Mouse (Mus musculus) effector memory CD4-positive, alpha-beta T cell, adult 7 months (primary cell): Measurements from ENCODE around the gene Gm13084. TPM values are rescaled to one million over a fixed set of nuclear protein-coding genes. Genes with fewer than 3 reads are reported as not detected.

Source experiments
- polyA plus RNA-seq: library from polyadenylated mRNA; unstranded; fragments of 100-300 nt; shearing (Covaris generic); gene quantifications from one replicate; pipeline ENCODE4 v1.2.1, GENCODE M21; 2017

Gm13084 gene
- not detected for polyA plus RNA-seq

GRCm38 (mm10) chr4:143815993-143816392 lies at the start of gene Gm13084:
Gene Gm13084, minus strand, starts transcription at chr4:143816093.

GRCm38 (mm10) chr4:143846197-143846596 lies 30.3 kb upstream of the Gm13084 start, which contains the start of gene Gm13103:
Gene Gm13103, plus strand, starts transcription at chr4:143846497.

GRCm38 (mm10) chr4:143789052-143789451 lies 26.8 kb downstream of the Gm13084 start, which contains the start of gene Gm13023:
Gene Gm13023, plus strand, starts transcription at chr4:143789352.

Other genes with a start within 250 kb of the Gm13084 start
- gene Gm13083, start 201.1 kb downstream of the Gm13084 start, polyA plus RNA-seq, result not detected
- not detected for gene Gm13088, start 158.8 kb downstream of the Gm13084 start, polyA plus RNA-seq
- gene Gm13089, start 113.4 kb downstream of the Gm13084 start, polyA plus RNA-seq, result 0.28 TPM
- gene Gm13078, start 96.6 kb downstream of the Gm13084 start, polyA plus RNA-seq, result 0.41 TPM
- not detected for gene Gm13023, start 26.7 kb downstream of the Gm13084 start, polyA plus RNA-seq
- not detected for gene Gm13103, start 30.4 kb upstream of the Gm13084 start, polyA plus RNA-seq
- gene Pramef6, start 84.3 kb upstream of the Gm13084 start, polyA plus RNA-seq, result not detected
- gene Pramef25, start 134.9 kb upstream of the Gm13084 start, polyA plus RNA-seq, result not detected
- gene Gm13101, start 150.9 kb upstream of the Gm13084 start, polyA plus RNA-seq, result not detected
- not detected for gene Pramef17, start 178.3 kb upstream of the Gm13084 start, polyA plus RNA-seq
- gene Pramel4, start 243.0 kb upstream of the Gm13084 start, polyA plus RNA-seq, result 0.18 TPM